Mouse (Mus musculus): ENCODE data around the gene 4930568D16Rik.

4930568D16Rik gene

GRCm38 (mm10) chr2:35318405-35318804 is 49.1 kb downstream of the 4930568D16Rik start:
- in situ Hi-C loops (cut with MboI; ENCODE audit: low pct_unique_long_range_greater_than_20kb in 1 of 2, low sequenced_read_pairs in 2 of 2, unreplicated experiment in 1 of 2): no loop called here

- in situ Hi-C loops (cut with MboI; ENCODE audit: low pct_unique_long_range_greater_than_20kb in 1 of 2, low sequenced_read_pairs in 2 of 2, unreplicated experiment in 1 of 2): no loop called here
These were observed 49.9 kb downstream of the 4930568D16Rik start for GRCm38 (mm10) chr2:35317604-35318003.

GRCm38 (mm10) chr2:35314300-35314699 is 53.2 kb downstream of the 4930568D16Rik start:
- in situ Hi-C loops (cut with MboI; ENCODE audit: low pct_unique_long_range_greater_than_20kb in 1 of 2, low sequenced_read_pairs in 2 of 2, unreplicated experiment in 1 of 2): no loop called here

GRCm38 (mm10) chr2:35309906-35310493 is 57.5 kb downstream of the 4930568D16Rik start:
- in situ Hi-C loops (cut with MboI; ENCODE audit: low pct_unique_long_range_greater_than_20kb in 1 of 2, low sequenced_read_pairs in 2 of 2, unreplicated experiment in 1 of 2): no loop called here

- in situ Hi-C loops (cut with MboI; ENCODE audit: low pct_unique_long_range_greater_than_20kb in 1 of 2, low sequenced_read_pairs in 2 of 2, unreplicated experiment in 1 of 2): no loop called here
These were observed 59.4 kb downstream of the 4930568D16Rik start for GRCm38 (mm10) chr2:35308166-35308565.

Measured in mouse embryonic stem cell (cell line).